Mouse (Mus musculus): Measurements from ENCODE around the gene Ppp1r3e.

- TF ChIP-seq CTCF (conservative IDR thresholded peaks at IDR 0.05; ENCODE audit: low read length): no peak
- no peak for TF ChIP-seq POU5F1 (IDR thresholded peaks at IDR 0.05; ENCODE audit: borderline replicate concordance, low read length)
- TF ChIP-seq NANOG (IDR thresholded peaks at IDR 0.05; ENCODE audit: borderline replicate concordance, low read length): no peak
Measured at GRCm38 (mm10) chr14:54877048-54877715, at the start of gene Ppp1r3e.

All from E14TG2a.4 (cell line).